Mouse (Mus musculus) ES-E14 (cell line): ENCODE data around the gene Dynlrb1. TPM values are rescaled to one million over a fixed set of nuclear protein-coding genes. Genes with fewer than 3 reads are reported as not detected.

Source experiments
- DNase-seq: peaks from one replicate; pipeline ENCODE4 v3.0.0-alpha.2; 2013; ENCODE audit warnings: low read depth, low spot score
- H3K27ac ChIP-seq: 2 replicates; pipeline ENCODE4 v1.5.1; 2012; ENCODE audit warnings: low read depth, mild to moderate bottlenecking, low read length, moderate library complexity, mixed read lengths; ENCODE audit not compliant: poor library complexity, insufficient read depth, severe bottlenecking
- H3K36me3 ChIP-seq: 2 replicates; pipeline ENCODE4 v1.6.1; 2012; ENCODE audit warnings: mild to moderate bottlenecking, low read length, moderate library complexity, mixed read lengths; ENCODE audit not compliant: control insufficient read depth, poor library complexity, insufficient read depth, severe bottlenecking
- H3K4me1 ChIP-seq, 2 experiments: fragments of 150-350 bp in 1 of 2; sonication (generic) in 1 of 2; 2 replicates each; pipeline ENCODE4 v1.6.1; 2012; ENCODE audit warnings: low read length in 2 of 2, mild to moderate bottlenecking in 1 of 2, mixed read lengths in 1 of 2; ENCODE audit not compliant: control insufficient read depth in 2 of 2, insufficient read depth in 2 of 2, poor library complexity in 1 of 2
- H3K4me3 ChIP-seq, 2 experiments: fragments of 150-350 bp in 1 of 2; sonication (generic) in 1 of 2; 2 replicates each; pipeline ENCODE4 v1.5.1; 2012; ENCODE audit warnings: low read length in 2 of 2, low read depth in 1 of 2, mild to moderate bottlenecking in 1 of 2, mixed read lengths in 1 of 2; ENCODE audit not compliant: insufficient read depth in 1 of 2, poor library complexity in 1 of 2, severe bottlenecking in 1 of 2
- H3K9ac ChIP-seq: 2 replicates; pipeline ENCODE4 v1.6.1; 2012; ENCODE audit warnings: low read depth, mild to moderate bottlenecking, low read length, mixed read lengths; ENCODE audit not compliant: poor library complexity, insufficient read depth, severe bottlenecking
- H3K9me3 ChIP-seq: fragments of 150-350 bp; sonication (generic); 2 replicates; pipeline ENCODE4 v1.6.1; 2012; ENCODE audit warnings: low read depth, mild to moderate bottlenecking, low read length; ENCODE audit not compliant: control insufficient read depth, insufficient read depth
- CHD2 ChIP-seq: IDR thresholded peaks from 2 replicates; pipeline ENCODE4 v1.6.1; 2014; ENCODE audit warnings: mild to moderate bottlenecking, low read depth, low read length, inconsistent platforms
- HCFC1 ChIP-seq: IDR thresholded peaks from 2 replicates; pipeline ENCODE4 v1.6.1; 2012; ENCODE audit warnings: low read length, inconsistent platforms, borderline replicate concordance; ENCODE audit not compliant: insufficient read depth
- MAFK ChIP-seq: IDR thresholded peaks from 2 replicates; pipeline ENCODE4 v1.6.1; 2014; ENCODE audit warnings: mild to moderate bottlenecking, low read depth, low read length, inconsistent platforms; ENCODE audit not compliant: insufficient read depth
- ZC3H11A ChIP-seq: IDR thresholded peaks from 2 replicates; pipeline ENCODE4 v1.6.1; 2012; ENCODE audit warnings: low read depth, mild to moderate bottlenecking, inconsistent platforms, low read length, borderline replicate concordance
- ZNF384 ChIP-seq: IDR thresholded peaks from 2 replicates; pipeline ENCODE4 v1.6.1; 2012; ENCODE audit warnings: low read depth, low read length, inconsistent platforms
- in situ Hi-C, 2 experiments: fragments of 600-800 bp; cut with MboI; formaldehyde crosslinking; loops; one replicate each; pipeline ENCODE4 v1.15.1; 2025; ENCODE audit warnings: low sequenced_read_pairs in 2 of 2, inconsistent platforms in 1 of 2; ENCODE audit not compliant: unreplicated experiment in 2 of 2
- total RNA-seq: library from RNA; depleted of rRNA; stranded (reverse); fragments of 300-350 nt; gene quantifications from 2 replicates; pipeline ENCODE4 v1.2.3, GENCODE M21; 2012

The Dynlrb1 gene
- total RNA-seq, 1 experiment: 139 TPM

DNA sequence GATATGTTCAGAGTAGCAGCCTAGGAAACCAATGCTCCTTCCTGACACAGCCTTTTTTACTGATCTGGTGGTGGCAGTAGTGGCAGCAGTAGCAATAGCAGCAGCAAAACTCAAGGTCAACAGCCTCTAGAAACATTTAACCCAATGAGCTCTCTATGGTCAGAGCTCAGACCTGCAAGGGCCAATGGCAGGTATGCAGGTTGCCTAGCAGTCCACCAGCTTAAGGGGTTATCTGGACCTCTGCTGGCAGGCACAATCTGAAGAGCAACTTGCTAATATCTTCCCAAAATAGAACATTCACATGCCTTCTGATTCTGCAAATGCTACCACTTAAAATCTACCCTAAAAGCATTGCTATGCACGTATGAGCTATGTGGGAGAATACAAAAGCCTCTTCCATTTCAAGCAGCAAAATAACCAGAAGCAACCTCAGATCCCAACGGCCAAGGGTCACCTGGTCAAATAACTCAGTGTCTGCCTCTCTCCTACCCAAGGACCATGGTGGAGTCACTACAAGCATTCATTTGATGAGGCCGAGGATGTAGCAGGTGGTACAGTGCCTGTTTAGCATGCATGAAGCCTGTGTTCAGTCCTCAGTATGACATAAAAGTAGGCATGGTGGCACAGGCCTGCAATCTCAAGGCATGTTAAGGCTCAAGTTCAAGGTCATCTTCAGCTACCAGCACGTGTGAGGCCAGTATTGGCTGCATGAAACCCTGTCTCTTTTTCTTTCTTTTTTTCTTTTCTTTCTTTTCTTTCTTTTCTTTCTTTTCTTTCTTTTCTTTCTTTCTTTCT is 51.3 kb downstream of the Dynlrb1 start:
- in situ Hi-C loops: no loop called here
- H3K4me1 ChIP-seq: no peaks in the 10 kb centered on the region
- DNase-seq: no peak
- H3K27ac ChIP-seq: no peak overlapping the region
- no peaks in the 10 kb centered on the region for H3K9me3 ChIP-seq
- no peak overlapping the region for H3K9ac ChIP-seq
- no peaks in the 10 kb centered on the region; the same call in 1 of the 2 replicates for H3K36me3 ChIP-seq
- TF ChIP-seq ZC3H11A: no peak
- TF ChIP-seq ZNF384: no peak
- TF ChIP-seq MAFK: no peak
- TF ChIP-seq HCFC1: no peak
- TF ChIP-seq CHD2: no peak
- H3K4me3 ChIP-seq: no peak overlapping the region

DNA sequence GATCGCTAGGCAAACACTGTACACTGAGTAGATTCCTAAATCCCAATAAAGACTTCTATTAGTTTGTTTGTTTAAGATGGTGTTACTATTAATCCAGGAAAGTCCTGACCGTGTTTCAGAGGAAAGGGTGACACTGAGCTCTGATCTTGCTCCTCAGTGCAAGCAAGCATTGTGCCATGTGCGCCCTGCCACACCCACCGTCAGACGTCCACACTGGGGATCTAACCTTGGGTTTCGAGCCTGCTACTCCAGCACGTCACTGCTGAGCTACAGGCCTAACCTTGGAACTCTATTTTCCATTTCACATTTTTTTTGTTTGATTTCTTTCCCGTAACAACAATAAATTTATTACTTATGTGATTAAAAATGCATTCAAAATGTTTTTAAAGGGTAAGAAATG is 53.7 kb downstream of the Dynlrb1 start:
- H3K4me1 ChIP-seq: no peaks in the 10 kb centered on the region
- H3K4me3 ChIP-seq: no peak overlapping the region
- no peak overlapping the region for H3K27ac ChIP-seq
- in situ Hi-C loops: no loop called here
- H3K9me3 ChIP-seq: no peaks in the 10 kb centered on the region
- H3K9ac ChIP-seq: no peak overlapping the region
- peaks cover 3% of the 10 kb centered on the region; the same call in 1 of the 2 replicates for H3K36me3 ChIP-seq
- no peak for DNase-seq
- TF ChIP-seq HCFC1 (no peak), ZNF384 (no peak)

DNA sequence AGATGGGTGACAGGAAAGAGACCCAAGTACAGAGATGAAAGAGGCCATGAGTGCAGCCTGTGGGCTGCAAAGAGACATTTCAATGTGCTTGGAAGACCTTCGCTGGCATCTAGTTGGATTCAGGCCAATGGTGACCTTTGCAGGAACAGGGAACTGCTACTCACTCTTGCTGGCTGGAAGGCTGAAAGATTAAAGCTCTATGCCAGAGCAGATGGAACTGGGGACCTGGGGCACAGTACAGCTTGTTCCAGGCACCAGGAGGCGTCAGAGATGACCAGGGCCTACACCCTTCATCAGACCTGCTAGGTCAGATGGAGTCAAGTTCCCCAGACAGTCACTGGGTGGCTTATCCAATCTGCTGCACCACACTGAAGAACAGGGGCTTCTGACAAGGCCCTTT is 57.0 kb downstream of the Dynlrb1 start:
- H3K9ac ChIP-seq: no peak overlapping the region
- H3K4me3 ChIP-seq: no peak overlapping the region
- H3K36me3 ChIP-seq: peaks cover 8% of the 10 kb centered on the region
- TF ChIP-seq ZC3H11A (no peak), HCFC1 (no peak), MAFK (no peak), ZNF384 (no peak), CHD2 (no peak)
- DNase-seq: no peak
- H3K4me1 ChIP-seq: no peaks in the 10 kb centered on the region
- no peak overlapping the region for H3K27ac ChIP-seq
- in situ Hi-C loops: no loop called here
- no peaks in the 10 kb centered on the region for H3K9me3 ChIP-seq

DNA sequence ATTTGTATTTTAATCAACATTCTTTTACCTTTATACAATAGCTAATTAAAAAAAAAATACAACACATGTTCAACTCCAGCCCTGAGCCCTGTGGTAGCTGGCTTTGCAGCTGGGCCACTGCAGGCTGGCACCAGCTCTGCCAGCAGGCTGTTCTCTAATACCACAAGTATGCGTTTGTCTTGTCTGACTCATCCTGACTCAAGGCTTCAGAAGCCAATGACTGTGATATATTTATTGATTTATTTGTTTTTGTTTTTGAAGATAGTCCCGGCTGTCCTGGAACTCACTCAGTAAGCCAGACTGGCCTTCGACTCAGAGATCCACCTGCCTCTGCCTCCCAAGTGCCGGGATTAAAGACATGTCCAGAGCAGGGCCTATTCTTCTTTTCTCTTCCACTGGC is 57.6 kb downstream of the Dynlrb1 start:
- DNase-seq: no peak
- no peak overlapping the region for H3K27ac ChIP-seq
- in situ Hi-C loops: no loop called here
- no peaks in the 10 kb centered on the region for H3K4me1 ChIP-seq
- no peak overlapping the region for H3K4me3 ChIP-seq
- TF ChIP-seq ZC3H11A (no peak), HCFC1 (no peak), MAFK (no peak), CHD2 (no peak), ZNF384 (no peak)
- H3K36me3 ChIP-seq: peaks cover 11% of the 10 kb centered on the region
- H3K9me3 ChIP-seq: no peaks in the 10 kb centered on the region
- H3K9ac ChIP-seq: no peak overlapping the region
